Mouse (Mus musculus) CH12.LX (cell line): ENCODE measurements around the gene Gm45213.

Experiments
- CTCF ChIP-seq, 2 experiments: IDR thresholded peaks in 1 of 2; conservative IDR thresholded peaks in 1 of 2; 2 replicates each; pipeline ENCODE4 v1.5.1; 2011 to 2012; ENCODE audit warnings: low read depth in 2 of 2, low read length in 2 of 2, improper control_type of control experiment in 1 of 2, inconsistent platforms in 1 of 2, mild to moderate bottlenecking in 1 of 2, moderate library complexity in 1 of 2
- ELF1 ChIP-seq: IDR thresholded peaks from 2 replicates; pipeline ENCODE4 v1.6.1; 2014; ENCODE audit warnings: low read depth, mild to moderate bottlenecking, inconsistent platforms, low read length, improper control_type of control experiment
- HCFC1 ChIP-seq: IDR thresholded peaks from 2 replicates; pipeline ENCODE4 v1.6.1; 2012; ENCODE audit warnings: low read depth, mild to moderate bottlenecking, inconsistent platforms, low read length, improper control_type of control experiment
- KAT2A ChIP-seq: IDR thresholded peaks from 2 replicates; pipeline ENCODE4 v1.6.1; 2012; ENCODE audit warnings: low read length, improper control_type of control experiment, inconsistent platforms; ENCODE audit not compliant: insufficient replicate concordance
- MAFK ChIP-seq: IDR thresholded peaks from 2 replicates; pipeline ENCODE4 v1.6.1; 2011; ENCODE audit warnings: low read length, improper control_type of control experiment; ENCODE audit not compliant: insufficient replicate concordance
- MAZ ChIP-seq: IDR thresholded peaks from 2 replicates; pipeline ENCODE4 v1.6.1; 2012; ENCODE audit warnings: low read depth, mild to moderate bottlenecking, inconsistent platforms, low read length, improper control_type of control experiment, moderate library complexity
- POLR2A ChIP-seq: IDR thresholded peaks from 2 replicates; pipeline ENCODE4 v1.6.1; 2011; ENCODE audit warnings: low read depth, mild to moderate bottlenecking, improper control_type of control experiment, low read length
- USF1 ChIP-seq: IDR thresholded peaks from 2 replicates; pipeline ENCODE4 v1.6.1; 2014; ENCODE audit warnings: low read depth, mild to moderate bottlenecking, inconsistent platforms, low read length, improper control_type of control experiment
- ZC3H11A ChIP-seq: IDR thresholded peaks from 2 replicates; pipeline ENCODE4 v1.6.1; 2012; ENCODE audit warnings: low read depth, mild to moderate bottlenecking, inconsistent platforms, low read length, improper control_type of control experiment
- ZNF384 ChIP-seq: IDR thresholded peaks from 2 replicates; pipeline ENCODE4 v1.6.1; 2012; ENCODE audit warnings: low read depth, low read length, improper control_type of control experiment, inconsistent platforms

- TF ChIP-seq ZNF384 (no peak), USF1 (no peak), POLR2A (no peak), CTCF (conservative IDR thresholded peaks at IDR 0.05 in 1 of 2, IDR thresholded peaks at IDR 0.05 in 1 of 2; ENCODE audit: low read depth in 2 of 2, low read length in 2 of 2) (no peak), KAT2A (no peak), ELF1 (no peak), MAZ (no peak), MAFK (no peak), HCFC1 (no peak), ZC3H11A (no peak)
Observed at GRCm38 (mm10) chr7:66048446-66049230, 5.2 kb downstream of the Gm45213 start.
